Mouse (Mus musculus) right cerebral cortex, postnatal 10 days (tissue): ENCODE data around the gene Sirt2.

Source experiments
- DNase-seq, 2 experiments: peaks; one replicate each; pipeline ENCODE4 v3.0.0; 2021; ENCODE audit warnings: low spot score in 2 of 2

Sirt2 gene

DNA sequence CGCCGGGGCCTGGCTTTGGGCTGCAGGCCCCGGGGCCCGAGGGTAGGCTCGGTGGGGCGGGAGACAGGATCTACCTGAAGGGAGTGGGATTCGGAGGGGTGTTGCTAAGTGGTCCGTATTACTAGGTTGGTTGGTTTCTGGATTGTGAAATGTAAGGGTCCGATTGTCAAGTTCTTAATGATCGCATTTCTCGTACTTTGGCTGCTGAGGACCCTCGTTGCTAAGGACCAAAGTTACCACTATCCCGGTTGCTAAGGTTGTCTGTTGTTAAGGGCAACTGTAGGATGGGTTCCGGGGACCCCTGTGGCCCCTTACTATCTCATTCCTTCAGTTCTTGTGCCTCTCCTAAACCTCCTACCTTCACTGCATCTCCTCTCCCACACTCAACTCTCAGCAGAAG lies 375 bp downstream of the Sirt2 start:
- no peak for DNase-seq

- DNase-seq: no peak
These were observed 979 bp downstream of the Sirt2 start, which contains the start of gene Nfkbib for GRCm38 (mm10) chr7:28767462-28767965. TSS of gene Nfkbib (minus strand) at chr7:28767512.

DNA sequence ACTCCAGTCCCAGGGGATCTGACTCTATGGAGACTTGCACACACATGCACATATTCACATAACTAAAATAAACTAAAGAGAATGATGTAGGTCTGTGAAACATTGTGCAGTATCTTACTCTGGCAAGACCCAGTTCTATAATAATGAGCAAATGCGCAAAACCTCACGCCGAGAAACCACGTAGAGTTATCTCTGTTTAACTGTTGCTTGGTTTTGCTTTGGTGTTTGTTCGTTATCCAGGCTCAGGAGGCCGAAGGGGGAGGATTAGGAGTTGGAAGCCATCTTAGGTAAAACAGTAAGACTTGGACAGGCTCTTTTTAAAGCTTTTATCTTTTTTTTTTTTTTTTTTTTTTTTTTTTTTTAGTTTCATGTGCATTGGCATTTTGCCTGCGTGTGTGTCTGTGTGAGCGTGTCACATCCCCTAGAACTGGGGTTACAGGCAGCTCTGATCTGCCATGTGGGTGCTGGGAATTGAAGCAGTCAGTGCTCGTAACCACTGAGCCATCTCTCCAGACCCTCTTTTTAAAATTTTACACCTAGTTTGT lies 3.0 kb downstream of the Sirt2 start:
- no peak for DNase-seq

DNA sequence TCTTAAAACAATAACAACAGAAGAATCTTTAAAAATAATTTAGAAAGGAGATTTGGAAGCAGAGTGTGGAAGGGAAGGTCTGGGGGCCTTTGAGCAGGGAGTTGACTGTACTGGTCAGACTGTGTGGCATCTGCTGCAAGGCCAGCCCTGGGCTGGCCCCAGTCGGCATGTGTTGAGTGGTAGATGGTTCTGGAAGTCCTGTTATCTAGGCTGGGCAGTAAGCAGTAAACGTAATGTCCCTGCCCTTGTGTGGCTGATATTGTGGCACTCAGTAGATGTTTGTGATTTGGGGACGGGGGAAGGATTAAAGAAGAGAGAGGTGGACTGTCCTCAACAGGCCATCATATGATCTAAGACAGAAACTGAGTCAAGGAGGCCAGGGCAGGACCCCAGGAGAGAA lies 3.8 kb downstream of the Sirt2 start:
- no peak for DNase-seq

- no peak for DNase-seq
These were observed 5.3 kb downstream of the Sirt2 start for GRCm38 (mm10) chr7:28771867-28772266.

DNA sequence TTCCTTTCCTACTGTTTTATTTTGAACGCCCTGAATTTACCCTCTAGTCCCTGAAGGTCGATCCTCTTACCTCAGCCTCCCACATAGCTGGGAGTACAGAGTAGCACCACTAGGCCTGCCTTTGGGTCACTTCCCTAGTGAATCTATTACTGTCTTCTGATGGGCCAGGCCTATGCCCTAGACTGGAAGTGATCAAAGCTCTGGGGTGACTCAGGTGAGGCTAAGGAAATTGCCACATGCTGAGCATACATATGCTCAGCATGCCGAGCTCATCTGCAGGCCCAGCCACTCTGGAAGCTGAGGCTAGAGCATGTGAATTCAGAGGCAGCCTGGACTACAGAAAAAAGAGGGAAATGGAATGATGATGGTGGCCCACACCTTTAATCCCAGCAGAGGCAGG lies 6.6 kb downstream of the Sirt2 start:
- DNase-seq: no peak

DNA sequence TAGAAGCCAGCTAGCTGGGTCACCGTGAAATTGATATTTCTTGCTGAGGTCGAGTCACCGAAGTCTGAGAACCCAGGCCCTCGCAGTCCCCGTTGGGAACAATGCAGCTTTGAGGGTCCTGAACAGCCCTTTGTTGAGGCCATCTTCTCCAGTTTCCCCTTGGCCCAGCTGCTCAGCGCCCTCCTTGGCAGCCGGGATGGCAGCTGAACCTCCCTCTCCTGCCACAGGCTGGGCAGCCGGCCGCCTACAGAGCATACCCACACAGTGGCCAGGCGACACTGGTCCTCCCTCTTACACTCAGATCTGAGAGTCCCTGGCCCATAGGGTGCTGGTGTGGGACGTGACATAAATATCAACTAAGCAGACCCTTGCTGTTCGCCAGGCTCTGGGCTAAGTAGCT lies 7.6 kb downstream of the Sirt2 start:
- DNase-seq: peak; percentile 71 to 75

- no peak for DNase-seq
These were observed 8.6 kb downstream of the Sirt2 start for GRCm38 (mm10) chr7:28775129-28775528.

DNA sequence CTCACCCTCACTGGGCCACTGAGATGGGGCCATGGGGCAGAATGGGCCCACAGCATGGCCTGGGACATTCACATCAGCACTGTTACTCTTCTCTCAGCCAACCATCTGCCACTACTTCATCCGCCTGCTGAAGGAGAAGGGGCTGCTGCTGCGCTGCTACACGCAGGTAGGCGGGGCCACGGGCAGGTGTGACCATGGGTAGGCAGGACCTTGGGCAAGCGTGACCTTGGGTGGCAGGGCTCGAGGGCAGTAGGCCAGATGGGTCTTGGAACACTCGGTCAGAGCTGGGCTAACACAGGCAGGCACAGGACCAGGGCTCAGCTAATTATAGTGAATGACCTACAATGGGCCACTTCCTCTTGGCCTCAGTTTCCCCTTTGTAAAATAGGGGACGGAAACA lies 12.3 kb downstream of the Sirt2 start:
- DNase-seq: no peak

DNA sequence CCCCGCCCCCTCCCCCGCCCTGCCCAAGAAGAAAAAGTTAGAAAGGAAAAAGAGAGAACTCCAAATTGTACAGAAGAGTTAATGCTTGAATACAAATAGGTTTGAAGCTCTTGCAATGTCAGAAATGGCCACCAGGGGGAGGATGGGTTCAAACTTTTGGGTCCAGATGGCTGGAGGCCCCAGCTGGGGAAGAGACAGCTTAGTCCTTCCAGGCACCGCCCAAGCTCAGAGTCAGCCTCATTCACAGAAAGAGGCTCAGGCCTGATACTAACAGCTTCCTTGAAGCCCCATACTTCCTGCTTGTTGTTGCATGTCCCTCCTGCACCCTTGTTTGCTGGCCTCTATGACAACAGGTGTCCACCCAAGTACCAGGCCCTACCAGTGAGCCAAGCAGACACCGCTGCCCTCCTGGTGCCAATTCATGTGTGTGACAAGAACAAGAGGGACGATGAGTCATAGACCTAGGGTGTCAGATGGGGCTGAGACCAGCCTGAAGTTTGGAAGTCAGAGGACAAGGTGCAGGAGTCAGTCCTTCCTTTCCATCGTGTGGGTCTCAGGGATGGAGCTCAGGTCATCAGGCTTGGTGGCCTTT lies 13.6 kb downstream of the Sirt2 start:
- peak; percentile 91 to 93 for DNase-seq

GRCm38 (mm10) chr7:28780857-28781256 lies 14.3 kb downstream of the Sirt2 start:
- peak; percentile 61 to 73 for DNase-seq

DNA sequence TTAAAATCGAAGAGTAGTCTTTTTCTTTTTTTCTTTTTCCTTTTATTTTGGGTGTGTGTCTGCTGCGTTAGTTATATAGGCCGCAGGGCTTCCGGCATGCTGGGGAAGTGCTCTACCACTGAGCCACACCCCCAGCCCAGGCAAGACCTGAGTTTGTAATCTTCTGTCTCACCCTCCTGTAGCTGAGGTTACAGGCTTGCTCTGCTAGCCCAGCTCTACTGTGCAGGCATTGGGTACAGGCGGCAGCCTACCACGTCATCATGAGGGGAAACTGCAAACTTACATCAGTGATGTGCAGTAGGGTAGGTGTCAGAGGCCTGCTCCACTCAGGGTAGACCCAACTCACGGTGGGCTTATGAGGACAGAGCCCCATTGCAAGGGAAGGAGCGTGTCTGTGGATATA lies 14.7 kb downstream of the Sirt2 start:
- no peak for DNase-seq

- DNase-seq: no peak
These were observed 18.6 kb downstream of the Sirt2 start for GRCm38 (mm10) chr7:28785161-28785560.

GRCm38 (mm10) chr7:28787884-28788283 lies 21.3 kb downstream of the Sirt2 start:
- DNase-seq: no peak

DNA sequence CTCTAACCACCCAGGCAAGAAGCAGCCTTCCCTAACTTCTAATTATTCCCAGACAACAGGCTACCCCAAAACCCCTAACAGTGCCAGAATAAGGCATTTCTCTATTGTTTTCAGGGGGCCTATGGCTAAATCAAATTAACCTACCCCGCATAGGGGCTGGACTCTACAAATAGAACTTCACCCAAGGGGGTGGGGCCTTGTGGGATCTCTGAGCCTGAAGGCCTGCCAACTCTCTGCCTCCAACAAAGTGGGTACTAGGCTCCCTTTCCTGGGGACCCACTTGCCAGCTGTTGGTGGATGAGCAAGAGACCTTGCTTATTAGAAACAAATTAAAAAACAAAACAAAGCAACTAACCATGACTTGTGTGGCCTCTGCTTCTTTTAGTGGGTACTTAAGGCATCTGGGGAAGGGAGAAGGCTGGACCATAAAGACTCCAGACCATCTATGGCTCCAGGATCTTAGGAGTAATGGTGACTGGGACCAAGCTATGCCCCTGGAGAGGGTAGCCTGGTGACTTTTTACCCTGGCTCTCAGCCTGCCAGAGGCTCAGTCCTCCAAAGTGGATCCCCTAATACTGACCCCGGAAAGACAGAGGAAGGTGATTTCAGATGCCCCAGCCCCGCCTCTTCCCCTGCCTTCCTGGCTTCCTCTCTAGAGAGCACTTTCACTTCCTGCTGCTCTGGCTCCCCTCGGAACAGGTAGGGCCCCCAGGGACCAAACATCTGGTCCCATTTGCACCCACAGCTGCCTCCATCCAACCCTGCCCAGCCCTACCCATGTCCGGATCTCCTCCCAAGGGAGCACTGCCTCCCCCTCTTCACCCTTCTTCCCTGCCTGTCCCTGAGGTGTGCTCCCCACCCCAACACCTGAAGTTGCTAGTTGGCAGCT lies 22.0 kb downstream of the Sirt2 start, which contains the start of gene Rinl:
Gene Rinl, plus strand, starts transcription at position 663 of the 889 bp plus-strand sequence.
- no peak for DNase-seq

DNA sequence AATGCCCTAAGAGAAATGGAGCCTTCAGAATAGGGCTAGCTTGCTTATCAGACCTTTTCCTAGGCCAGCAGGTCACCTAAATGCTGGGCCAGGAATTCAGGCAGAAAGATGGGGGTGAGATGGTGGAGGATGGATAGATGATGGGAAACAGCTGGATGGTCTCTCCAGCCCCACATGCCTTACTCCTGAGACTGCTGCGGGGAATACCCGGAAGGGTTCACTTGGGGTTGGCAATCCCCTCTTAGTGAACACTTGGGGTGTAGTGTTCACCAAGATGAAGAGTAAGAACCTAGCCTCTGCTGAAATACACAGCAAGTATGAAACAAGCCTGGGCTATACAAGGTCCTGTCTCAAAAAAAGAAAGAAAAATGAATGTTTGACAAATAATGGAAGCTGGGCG lies 22.7 kb downstream of the Sirt2 start:
- DNase-seq: no peak

DNA sequence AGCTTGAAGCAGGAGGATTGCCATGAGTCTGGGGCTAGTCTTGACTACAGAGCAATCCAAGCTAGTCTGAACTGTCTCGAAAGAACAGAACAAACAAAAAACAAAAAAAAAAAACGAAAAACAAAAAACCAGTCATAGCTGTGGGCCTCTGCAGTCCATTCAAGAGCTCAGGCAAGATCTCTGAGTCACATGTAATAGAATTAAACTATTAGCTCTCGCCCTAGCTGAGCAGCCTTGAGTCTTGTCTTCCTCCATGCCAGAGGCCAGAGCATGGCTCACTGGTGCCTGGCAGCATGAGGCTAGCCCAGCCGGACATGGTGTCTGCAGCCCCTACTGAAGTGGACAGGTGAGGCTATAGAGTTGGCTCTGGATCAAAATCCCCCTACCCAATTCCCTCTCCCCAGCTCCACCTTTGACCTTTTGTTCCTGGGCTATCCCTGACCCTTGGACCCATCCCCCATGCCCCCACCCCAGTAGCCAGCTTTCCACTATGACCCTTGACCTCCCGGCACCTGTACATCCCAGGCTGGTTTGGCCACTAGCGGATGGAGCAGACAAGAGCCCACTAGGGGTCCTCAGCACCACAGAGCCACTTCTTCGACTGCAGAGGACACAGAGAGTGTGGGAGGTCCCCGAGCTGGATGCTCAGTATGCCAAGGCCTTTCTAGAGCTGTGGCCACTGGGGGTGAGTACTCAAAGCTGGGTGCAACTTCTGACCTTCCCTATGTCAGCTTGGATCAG lies 23.7 kb downstream of the Sirt2 start:
- no peak for DNase-seq

- DNase-seq: no peak
These were observed 25.2 kb downstream of the Sirt2 start for GRCm38 (mm10) chr7:28791706-28792105.

DNA sequence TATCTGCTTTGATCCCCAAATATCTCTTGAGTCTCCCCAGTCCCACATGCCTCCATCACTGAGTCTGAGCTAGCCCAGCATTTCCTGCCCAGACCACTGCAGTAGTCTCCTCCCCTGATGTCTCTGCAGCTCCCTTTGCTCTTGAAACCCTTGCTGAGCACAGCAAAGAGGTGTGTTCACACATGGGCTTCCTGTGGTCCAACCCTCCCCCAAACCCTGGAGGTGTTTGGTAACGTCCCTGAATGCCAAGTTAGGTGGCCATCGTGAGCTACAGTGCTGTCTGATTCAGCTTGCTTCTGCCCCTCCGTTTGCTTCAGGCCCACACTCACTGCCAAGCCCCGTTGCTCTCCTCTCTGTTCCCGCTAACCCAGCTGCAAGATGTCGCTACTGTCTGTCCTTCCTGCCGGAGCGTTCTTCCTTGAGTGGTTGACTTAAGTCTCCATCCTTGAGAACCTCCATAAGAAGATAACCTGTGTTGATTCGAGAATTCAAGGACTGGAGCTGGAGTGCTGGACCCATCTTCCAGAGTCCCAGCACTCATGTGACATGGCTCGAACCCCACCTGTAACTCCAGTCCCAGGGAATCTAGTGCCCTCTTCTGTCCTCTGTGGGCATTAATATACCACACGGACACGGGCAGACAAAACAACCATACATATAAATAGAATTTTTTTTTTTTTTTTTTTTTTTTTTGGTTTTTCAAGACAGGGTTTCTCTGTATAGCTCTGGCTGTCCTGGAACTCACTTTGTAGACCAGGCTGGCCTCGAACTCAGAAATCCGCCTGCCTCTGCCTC lies 26.1 kb downstream of the Sirt2 start:
- DNase-seq: no peak

DNA sequence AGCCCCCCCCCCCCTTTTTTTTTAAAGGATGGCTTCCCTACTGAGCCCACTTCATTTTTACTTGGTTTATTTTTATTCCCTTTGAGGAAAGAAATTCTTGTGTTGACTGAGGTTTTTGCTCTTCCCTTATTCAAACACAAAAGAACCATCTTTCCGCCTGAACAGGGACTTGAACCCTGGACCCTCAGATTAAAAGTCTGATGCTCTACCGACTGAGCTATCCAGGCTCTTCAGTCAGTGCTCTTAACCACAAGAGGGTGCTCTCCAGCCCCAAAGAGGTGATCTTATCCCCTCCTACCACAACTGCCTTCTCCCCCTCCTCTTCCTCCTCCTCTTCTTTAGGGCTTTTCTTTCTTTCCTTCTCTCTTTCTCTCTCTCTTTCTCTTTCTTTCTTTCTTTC lies 27.3 kb downstream of the Sirt2 start:
- DNase-seq: no peak

- DNase-seq: no peak
These were observed 28.0 kb downstream of the Sirt2 start for GRCm38 (mm10) chr7:28794496-28794895.
